In the genomic region with DNA sequence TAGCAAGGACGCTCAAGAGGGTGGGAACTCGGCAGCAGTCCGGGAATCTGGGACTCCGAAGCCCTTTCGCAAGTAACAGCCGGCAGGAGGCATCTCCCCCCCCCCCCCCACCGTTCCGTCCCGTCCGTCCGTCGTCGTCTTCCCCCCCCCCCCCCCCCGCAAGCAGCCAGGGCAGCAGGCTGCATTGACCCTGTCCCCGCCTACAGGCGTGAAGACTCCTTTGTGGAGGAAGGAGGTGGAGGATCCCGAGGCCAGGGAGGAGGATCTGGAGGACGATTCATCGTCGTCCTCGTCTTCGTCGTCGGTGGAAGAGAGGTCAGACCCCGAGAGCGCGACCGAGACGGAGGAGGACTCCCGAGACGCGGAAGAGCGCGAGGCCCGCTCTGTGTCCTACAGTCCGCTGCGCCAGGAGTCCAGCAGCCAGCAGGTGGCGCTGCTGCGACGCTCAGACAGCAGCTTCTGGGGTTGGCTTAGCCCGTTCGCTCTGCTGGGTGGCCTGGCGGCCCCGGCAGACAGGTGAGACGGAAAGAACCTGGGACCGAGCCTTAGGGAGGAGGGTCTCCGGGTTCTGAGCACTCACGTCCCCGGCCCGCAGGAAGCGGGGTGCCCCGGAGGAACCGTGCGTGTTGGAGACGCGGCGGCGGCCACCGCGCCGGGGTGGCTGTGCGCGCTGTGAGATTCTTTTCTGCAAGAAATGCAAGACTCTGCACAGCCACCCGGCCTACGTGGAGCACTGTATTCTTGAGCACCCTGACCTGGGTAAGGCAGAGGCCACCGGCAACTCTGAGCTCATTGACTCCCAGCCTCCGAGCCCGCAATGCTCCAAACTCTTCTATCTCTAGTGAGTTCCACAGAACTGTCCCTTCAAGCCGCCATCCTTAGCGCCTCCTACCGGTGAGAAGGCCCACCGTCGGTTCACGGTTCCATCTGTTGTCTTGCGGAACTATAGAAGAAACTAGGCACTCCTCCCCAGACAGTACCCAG, we compare ENCODE assay signal across 1 mouse cellular context.
A peak's percentile ranks its signal among the peaks of the same experiment; 100 is the strongest.
TF ChIP-seq lines count a peak whose summit lies in the region.

No protein-coding gene starts in this region.

TF ChIP-seq in myocyte, 11 proteins besides CTCF, POLR2A, EP300 and RAD21:
- peak in 1 of 3 experiments; percentile 3 for TF ChIP-seq MYOG (IDR thresholded peaks at IDR 0.05; ENCODE audit: control insufficient read depth in 1 of 3, insufficient read depth in 1 of 3, insufficient read length in 2 of 3, low read depth in 2 of 3)
- no peak for TF ChIP-seq TCF3 (IDR thresholded peaks at IDR 0.05; ENCODE audit: insufficient read length, low read depth)
- TF ChIP-seq REST (IDR thresholded peaks at IDR 0.05; ENCODE audit: insufficient read depth, insufficient read length): peak; percentile 3
- peak in 1 of 3 experiments; percentile 29 for TF ChIP-seq MYOD1 (IDR thresholded peaks at IDR 0.05; ENCODE audit: control insufficient read depth in 1 of 3, insufficient read length in 2 of 3, low read depth in 2 of 3)
- TF ChIP-seq POLR2AphosphoS2 (IDR thresholded peaks at IDR 0.05; ENCODE audit: insufficient read length, low read depth): peak; percentile 89
